Mouse (Mus musculus) forebrain, embryonic 15.5 days (tissue): ENCODE measurements at regions not wholly inside any gene's neighbourhood (a gene's known extent, or its start where the extent isn't known, plus 50 kb on each side); places are given as distances from the start of the nearest gene placed in this dataset.

ENCODE experiments used
- ATAC-seq: fragments of 200-750 bp; cut with Nextera tagmentation; replicated peaks from 2 replicates; pipeline ENCODE4 v1.8.0; 2017; ENCODE audit warnings: mild to moderate bottlenecking, moderate TSS enrichment, moderate library complexity
- H3K27ac ChIP-seq: fragments of 300-500 bp; sonication (generic); replicated peaks from 2 replicates; pipeline ENCODE4 v1.5.1; 2015; ENCODE audit warnings: mild to moderate bottlenecking, inconsistent platforms
- H3K27me3 ChIP-seq: fragments of 300-500 bp; sonication (generic); 2 replicates; pipeline ENCODE4 v1.6.1; 2015; ENCODE audit warnings: inconsistent platforms
- H3K36me3 ChIP-seq: fragments of 300-500 bp; sonication (generic); 2 replicates; pipeline ENCODE4 v1.6.1; 2015; ENCODE audit warnings: mild to moderate bottlenecking, inconsistent platforms
- H3K4me1 ChIP-seq: fragments of 300-500 bp; sonication (generic); 2 replicates; pipeline ENCODE4 v1.6.1; 2015; ENCODE audit warnings: inconsistent platforms
- H3K4me2 ChIP-seq: fragments of 300-500 bp; sonication (generic); replicated peaks from 2 replicates; pipeline ENCODE4 v1.6.1; 2015; ENCODE audit warnings: mild to moderate bottlenecking, inconsistent platforms
- H3K4me3 ChIP-seq: fragments of 300-500 bp; sonication (generic); 2 replicates; pipeline ENCODE4 v1.5.1; 2015; ENCODE audit warnings: mild to moderate bottlenecking, inconsistent platforms
- H3K9ac ChIP-seq: fragments of 300-500 bp; sonication (generic); replicated peaks from 2 replicates; pipeline ENCODE4 v1.6.1; 2015; ENCODE audit warnings: mild to moderate bottlenecking, inconsistent platforms
- H3K9me3 ChIP-seq: fragments of 300-500 bp; sonication (generic); 2 replicates; pipeline ENCODE4 v1.6.1; 2016; ENCODE audit warnings: inconsistent platforms
- WGBS: fragments of 180-500 bp; shearing (Covaris S2); methylation state at CpG from one replicate; pipeline ENCODE4 v1.1.7; 2015; ENCODE audit warnings: mixed read lengths; 5-methylcytosine and 5-hydroxymethylcytosine counted together

GRCm38 (mm10) chr11:19073265-19073664 lies 54.5 kb upstream of the Meis1 start:
- H3K4me1 ChIP-seq, result peaks cover 8% of the 10 kb centered on the region; the same call in 1 of the 2 replicates
- no peak overlapping the region for H3K4me3 ChIP-seq
- WGBS, result 17% methylated on average over 5 of the region's 5 CpGs
- no peak overlapping the region for H3K9ac ChIP-seq
- H3K9me3 ChIP-seq, result no peaks in the 10 kb centered on the region
- no peak for ATAC-seq
- H3K27me3 ChIP-seq, result no peaks in the 10 kb centered on the region
- H3K36me3 ChIP-seq, result no peaks in the 10 kb centered on the region
- no peak overlapping the region for H3K27ac ChIP-seq
- no peak overlapping the region for H3K4me2 ChIP-seq

GRCm38 (mm10) chr11:19073887-19074564 lies 55.2 kb upstream of the Meis1 start:
- Histone ChIP-seq H3K4me3 (no peak overlapping the region), H3K4me2 (no peak overlapping the region), H3K36me3 (no peaks in the 10 kb centered on the region), H3K27ac (no peak overlapping the region), H3K4me1 (peaks cover 8% of the 10 kb centered on the region; the same call in 1 of the 2 replicates), H3K9me3 (no peaks in the 10 kb centered on the region), H3K9ac (no peak overlapping the region), H3K27me3 (no peaks in the 10 kb centered on the region)
- ATAC-seq, result peak; percentile 79
- 16% methylated on average over 11 of the region's 11 CpGs for WGBS

GRCm38 (mm10) chr11:19091101-19091857 lies 72.5 kb upstream of the Meis1 start:
- no peaks in the 10 kb centered on the region for H3K36me3 ChIP-seq
- no peaks in the 10 kb centered on the region for H3K9me3 ChIP-seq
- no peak overlapping the region for H3K4me2 ChIP-seq
- H3K9ac ChIP-seq, result no peak overlapping the region
- H3K4me3 ChIP-seq, result no peak overlapping the region
- H3K27me3 ChIP-seq, result peaks cover 37% of the 10 kb centered on the region
- no peak overlapping the region for H3K27ac ChIP-seq
- WGBS, result 69% methylated on average over 15 of the region's 15 CpGs
- no peaks in the 10 kb centered on the region for H3K4me1 ChIP-seq
- no peak for ATAC-seq

GRCm38 (mm10) chr11:19092967-19093745 lies 74.4 kb upstream of the Meis1 start:
- ATAC-seq, result no peak
- Histone ChIP-seq H3K27ac (no peak overlapping the region), H3K4me2 (no peak overlapping the region), H3K36me3 (no peaks in the 10 kb centered on the region), H3K4me1 (no peaks in the 10 kb centered on the region), H3K9ac (no peak overlapping the region), H3K4me3 (no peak overlapping the region), H3K27me3 (peaks cover 42% of the 10 kb centered on the region), H3K9me3 (no peaks in the 10 kb centered on the region)
- WGBS, result 11% methylated on average over 9 of the region's 9 CpGs

- H3K4me3 ChIP-seq, result no peak overlapping the region
- no peaks in the 10 kb centered on the region for H3K4me1 ChIP-seq
- H3K4me2 ChIP-seq, result no peak overlapping the region
- H3K36me3 ChIP-seq, result no peaks in the 10 kb centered on the region
- peaks cover 45% of the 10 kb centered on the region for H3K27me3 ChIP-seq
- H3K27ac ChIP-seq, result no peak overlapping the region
- no peaks in the 10 kb centered on the region for H3K9me3 ChIP-seq
- no peak overlapping the region for H3K9ac ChIP-seq
- 7% methylated on average over 4 of the region's 4 CpGs for WGBS
- no peak for ATAC-seq
Measured at GRCm38 (mm10) chr11:19093749-19094148, 75.0 kb upstream of the Meis1 start.

- Histone ChIP-seq H3K4me3 (no peak overlapping the region), H3K27ac (no peak overlapping the region), H3K9ac (no peak overlapping the region), H3K4me2 (no peak overlapping the region), H3K9me3 (no peaks in the 10 kb centered on the region), H3K27me3 (peaks cover 45% of the 10 kb centered on the region), H3K4me1 (no peaks in the 10 kb centered on the region), H3K36me3 (no peaks in the 10 kb centered on the region)
- no peak for ATAC-seq
- WGBS, result 58% methylated on average over 14 of the region's 14 CpGs
Measured at GRCm38 (mm10) chr11:19094183-19094582, 75.4 kb upstream of the Meis1 start.

- ATAC-seq, result no peak
- 35% methylated on average over 7 of the region's 7 CpGs for WGBS
- Histone ChIP-seq H3K4me3 (no peak overlapping the region), H3K36me3 (no peaks in the 10 kb centered on the region), H3K27me3 (peaks cover 22% of the 10 kb centered on the region), H3K4me1 (0 out of 2 replicates have a peak, but pooled peaks cover 5% of the 10 kb centered on the region), H3K9ac (no peak overlapping the region), H3K27ac (no peak overlapping the region), H3K4me2 (no peak overlapping the region), H3K9me3 (no peaks in the 10 kb centered on the region)
Measured at GRCm38 (mm10) chr11:19102981-19103568, 84.3 kb upstream of the Meis1 start.

GRCm38 (mm10) chr11:19107180-19107579 lies 88.4 kb upstream of the Meis1 start:
- H3K4me3 ChIP-seq, result no peak overlapping the region
- H3K36me3 ChIP-seq, result no peaks in the 10 kb centered on the region
- no peak overlapping the region for H3K4me2 ChIP-seq
- peaks cover 21% of the 10 kb centered on the region for H3K27me3 ChIP-seq
- H3K9ac ChIP-seq, result no peak overlapping the region
- H3K4me1 ChIP-seq, result peaks cover 11% of the 10 kb centered on the region; the same call in 1 of the 2 replicates
- 7% methylated on average over 6 of the region's 6 CpGs for WGBS
- no peak overlapping the region for H3K27ac ChIP-seq
- peak; percentile 81 for ATAC-seq
- H3K9me3 ChIP-seq, result no peaks in the 10 kb centered on the region

GRCm38 (mm10) chr11:19109055-19109454 lies 90.3 kb upstream of the Meis1 start:
- Histone ChIP-seq H3K9me3 (no peaks in the 10 kb centered on the region), H3K27ac (no peak overlapping the region), H3K4me1 (peaks cover 11% of the 10 kb centered on the region; the same call in 1 of the 2 replicates), H3K4me3 (no peak overlapping the region), H3K4me2 (no peak overlapping the region), H3K36me3 (no peaks in the 10 kb centered on the region), H3K27me3 (peaks cover 14% of the 10 kb centered on the region; the same call in 1 of the 2 replicates), H3K9ac (no peak overlapping the region)
- 61% methylated on average over 4 of the region's 4 CpGs for WGBS
- ATAC-seq, result no peak

GRCm38 (mm10) chr11:19111916-19112575 lies 93.3 kb upstream of the Meis1 start:
- no peak overlapping the region for H3K9ac ChIP-seq
- H3K27me3 ChIP-seq, result peaks cover 18% of the 10 kb centered on the region
- peak; percentile 83 for ATAC-seq
- no peak overlapping the region for H3K27ac ChIP-seq
- H3K4me2 ChIP-seq, result no peak overlapping the region
- peaks cover 10% of the 10 kb centered on the region; the same call in 1 of the 2 replicates for H3K4me1 ChIP-seq
- H3K9me3 ChIP-seq, result no peaks in the 10 kb centered on the region
- no peak overlapping the region for H3K4me3 ChIP-seq
- 17% methylated on average over 7 of the region's 7 CpGs for WGBS
- no peaks in the 10 kb centered on the region for H3K36me3 ChIP-seq

GRCm38 (mm10) chr11:19117121-19117520 lies 98.3 kb upstream of the Meis1 start:
- 79% methylated on average over 2 of the region's 2 CpGs for WGBS
- Histone ChIP-seq H3K27me3 (peaks cover 43% of the 10 kb centered on the region), H3K4me2 (no peak overlapping the region), H3K9me3 (no peaks in the 10 kb centered on the region), H3K4me1 (peaks cover 10% of the 10 kb centered on the region), H3K4me3 (no peak overlapping the region), H3K9ac (no peak overlapping the region), H3K36me3 (no peaks in the 10 kb centered on the region), H3K27ac (no peak overlapping the region)
- no peak for ATAC-seq
